Mouse (Mus musculus): Measurements from ENCODE around the gene Nemf.

DNA sequence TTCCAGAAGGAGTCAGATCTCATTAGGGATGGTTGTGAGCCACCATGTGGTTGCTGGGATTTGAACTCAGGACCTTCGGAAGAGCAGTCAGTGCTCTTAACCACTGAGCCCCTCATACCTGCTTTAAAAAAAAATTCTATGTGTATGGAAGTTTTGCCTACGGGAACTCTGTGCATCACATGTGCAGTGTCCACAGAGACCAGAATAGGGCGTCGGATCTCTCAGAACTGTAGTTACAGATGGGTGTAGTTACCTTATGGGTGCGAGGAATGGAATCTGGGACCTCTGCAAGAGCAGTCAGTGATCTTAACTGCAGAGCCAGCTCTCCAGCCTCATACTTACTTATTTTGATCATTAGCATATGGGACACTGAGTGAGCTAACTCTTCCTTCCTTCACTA lies 94.7 kb downstream of the Nemf start:
- TF ChIP-seq POLR2A (IDR thresholded peaks at IDR 0.05; ENCODE audit: borderline replicate concordance, low read depth, low read length) (no peak), CTCF (IDR thresholded peaks at IDR 0.05; ENCODE audit: low read depth, low read length) (no peak)
